Mouse (Mus musculus): Measurements from ENCODE around the gene Cyp1a2. TPM values are rescaled to one million over a fixed set of nuclear protein-coding genes. Genes with fewer than 3 reads are reported as not detected.

Cyp1a2 gene
- total and polyA plus RNA-seq, 3 experiments: not detected

GRCm38 (mm10) chr9:57708068-57708719 lies 24.7 kb upstream of the Cyp1a2 start, which contains the start of gene Edc3:
Edc3 (plus strand) TSS chr9:57708540.
- Histone ChIP-seq H3K27ac (ENCODE audit: insufficient read depth, low read depth) (no peak within 1 kb of the TSS), H3K4me1 (ENCODE audit: control insufficient read depth in 1 of 2, insufficient read depth in 2 of 2) (peaks cover 0 to 12% of the 10 kb centered on the region in 2 experiments; a peak in 1 of 4 replicates), H3K9ac (ENCODE audit: insufficient read depth, low read depth) (peak within 1 kb of the TSS; percentile 42), H3K9me3 (replicated peaks; ENCODE audit: low read length) (peaks cover 7% of the 10 kb centered on the region), H3K27me3 (replicated peaks) (peaks cover 12% of the 10 kb centered on the region), H3K79me2 (replicated peaks; ENCODE audit: control insufficient read depth, extremely low read depth, insufficient read depth, poor library complexity, severe bottlenecking) (peaks cover 21% of the 10 kb centered on the region), H3K4me3 (replicated peaks in 1 of 3; ENCODE audit: low read depth in 2 of 3, low read length in 2 of 3, poor library complexity in 1 of 3) (peak within 1 kb of the TSS; percentile 71 to 99 (median 90)), H3K4me2 (ENCODE audit: insufficient read depth, low read depth, poor library complexity, severe bottlenecking) (peak within 1 kb of the TSS; percentile 97), H3K36me3 (replicated peaks in 1 of 2; ENCODE audit: control insufficient read depth in 1 of 2, insufficient read depth in 1 of 2, low read length in 1 of 2) (peaks cover 3 to 20% of the 10 kb centered on the region in 2 experiments)
- in situ Hi-C loops (cut with MboI; ENCODE audit: low pct_ligation_motif_present, low pct_unique_long_range_greater_than_20kb, low sequenced_read_pairs): no loop called here
- dilution Hi-C loops (cut with MboI; ENCODE audit: extremely low pct_ligation_motif_present, extremely low pct_unique_long_range_greater_than_20kb, low sequenced_read_pairs): no loop called here
- peak; percentile 88 for DNase-seq (ENCODE audit: extremely low read depth)
- 0 out of 2 replicates have a peak, but pooled peaks have one; percentile 20 for TF ChIP-seq IRF4 (IDR thresholded peaks at IDR 0.05; ENCODE audit: low read depth, low read length)
- 0 out of 2 replicates have a peak, but pooled peaks have one; percentile 45 for TF ChIP-seq TCF12 (IDR thresholded peaks at IDR 0.05; ENCODE audit: low read depth, low read length)
- 0 out of 2 replicates have a peak, but pooled peaks have one; percentile 21 for TF ChIP-seq CHD2 (IDR thresholded peaks at IDR 0.05; ENCODE audit: low read length)
- no peak for TF ChIP-seq ZC3H11A (IDR thresholded peaks at IDR 0.05; ENCODE audit: low read depth, low read length)
- peak; percentile 78 for TF ChIP-seq NELFE (IDR thresholded peaks at IDR 0.05; ENCODE audit: low read depth, low read length)
- TF ChIP-seq PAX5 (IDR thresholded peaks at IDR 0.05; ENCODE audit: low read length): no peak
- TF ChIP-seq MYC (IDR thresholded peaks at IDR 0.05; ENCODE audit: low read depth, low read length): no peak
- no peak for TF ChIP-seq MEF2A (IDR thresholded peaks at IDR 0.05; ENCODE audit: borderline replicate concordance, low read depth, low read length)
- TF ChIP-seq CTCF (conservative IDR thresholded peaks at IDR 0.05 in 1 of 2, IDR thresholded peaks at IDR 0.05 in 1 of 2; ENCODE audit: low read depth in 2 of 2, low read length in 2 of 2): no peak
- TF ChIP-seq SIN3A (IDR thresholded peaks at IDR 0.05; ENCODE audit: low read length): peak; percentile 77; the same call in 1 of the 2 replicates
- TF ChIP-seq EP300 (IDR thresholded peaks at IDR 0.05; ENCODE audit: low read length): no peak
- no peak for TF ChIP-seq MAFK (IDR thresholded peaks at IDR 0.05; ENCODE audit: insufficient replicate concordance, low read length)
- TF ChIP-seq MAX (IDR thresholded peaks at IDR 0.05; ENCODE audit: low read length): no peak; the same call in 1 of the 2 replicates
- TF ChIP-seq ETS1 (conservative IDR thresholded peaks at IDR 0.05; ENCODE audit: low read depth, low read length): no peak
- TF ChIP-seq ZMIZ1 (IDR thresholded peaks at IDR 0.05; ENCODE audit: low read depth, low read length): 0 out of 2 replicates have a peak, but pooled peaks have one; percentile 36
- peak; percentile 81; the same call in 1 of the 2 replicates for TF ChIP-seq MAZ (IDR thresholded peaks at IDR 0.05; ENCODE audit: low read depth, low read length)
- peak; percentile 47; the same call in 1 of the 2 replicates for TF ChIP-seq JUND (conservative IDR thresholded peaks at IDR 0.05; ENCODE audit: low read depth, low read length)
- TF ChIP-seq MXI1 (IDR thresholded peaks at IDR 0.05; ENCODE audit: low read depth, low read length): peak; percentile 58; the same call in 1 of the 2 replicates
- TF ChIP-seq CHD1 (IDR thresholded peaks at IDR 0.05; ENCODE audit: low read depth, low read length): no peak
- TF ChIP-seq SMC3 (IDR thresholded peaks at IDR 0.05; ENCODE audit: low read depth, low read length): no peak
- no peak for TF ChIP-seq RCOR1 (conservative IDR thresholded peaks at IDR 0.05; ENCODE audit: low read depth, low read length)
- TF ChIP-seq BHLHE40 (IDR thresholded peaks at IDR 0.05; ENCODE audit: low read depth, low read length): no peak
- peak; percentile 78 for TF ChIP-seq HCFC1 (IDR thresholded peaks at IDR 0.05; ENCODE audit: low read depth, low read length)
- no peak; the same call in 1 of the 2 replicates for TF ChIP-seq TBP (conservative IDR thresholded peaks at IDR 0.05; ENCODE audit: low read depth, low read length)
- TF ChIP-seq ZKSCAN1 (IDR thresholded peaks at IDR 0.05; ENCODE audit: borderline replicate concordance, low read depth, low read length): no peak
- no peak for TF ChIP-seq USF2 (conservative IDR thresholded peaks at IDR 0.05; ENCODE audit: low read depth, low read length)
- TF ChIP-seq UBTF (IDR thresholded peaks at IDR 0.05; ENCODE audit: low read depth, low read length): no peak
- TF ChIP-seq NRF1 (IDR thresholded peaks at IDR 0.05; ENCODE audit: low read depth, low read length): no peak
- TF ChIP-seq E2F4 (IDR thresholded peaks at IDR 0.05; ENCODE audit: insufficient replicate concordance, low read depth, low read length): no peak; the same call in 1 of the 2 replicates
- TF ChIP-seq RAD21 (IDR thresholded peaks at IDR 0.05; ENCODE audit: low read depth, low read length): no peak
- TF ChIP-seq KAT2A (IDR thresholded peaks at IDR 0.05; ENCODE audit: insufficient replicate concordance, low read length): 0 out of 2 replicates have a peak, but pooled peaks have one; percentile 36
- peak; percentile 52 for TF ChIP-seq JUN (IDR thresholded peaks at IDR 0.05; ENCODE audit: insufficient read depth, low read depth, low read length)
- TF ChIP-seq USF1 (IDR thresholded peaks at IDR 0.05; ENCODE audit: low read depth, low read length): no peak
- peak; percentile 78 for TF ChIP-seq POLR2A (IDR thresholded peaks at IDR 0.05; ENCODE audit: low read depth, low read length)
- peak; percentile 61; the same call in 1 of the 2 replicates for TF ChIP-seq POLR2AphosphoS2 (IDR thresholded peaks at IDR 0.05; ENCODE audit: low read depth, low read length)
- no peak; the same call in 1 of the 2 replicates for TF ChIP-seq ELF1 (IDR thresholded peaks at IDR 0.05; ENCODE audit: low read depth, low read length)

Measured in CH12.LX (cell line).